Mouse (Mus musculus) heart, embryonic 11.5 days (tissue): Measurements from ENCODE around the gene Eif4ebp2. TPM values are rescaled to one million over a fixed set of nuclear protein-coding genes. Genes with fewer than 3 reads are reported as not detected.
A peak's percentile ranks its signal among the peaks of the same experiment; 100 is the strongest.

Experiments used
- ATAC-seq: fragments of 200-750 bp; cut with Nextera tagmentation; replicated peaks from 2 replicates; pipeline ENCODE4 v1.8.0; 2017; ENCODE audit warnings: moderate library complexity; ENCODE audit not compliant: insufficient number of reproducible peaks, low FRiP score, low TSS enrichment
- H3K27ac ChIP-seq: fragments of 300-500 bp; sonication (generic); 2 replicates; pipeline ENCODE4 v1.5.1; 2014; ENCODE audit warnings: mild to moderate bottlenecking, low read depth, low read length
- H3K27me3 ChIP-seq: fragments of 300-500 bp; sonication (generic); 2 replicates; pipeline ENCODE4 v1.6.1; 2014; ENCODE audit warnings: mild to moderate bottlenecking, low read length, mixed read lengths; ENCODE audit not compliant: control insufficient read depth, insufficient read depth
- H3K36me3 ChIP-seq: fragments of 300-500 bp; sonication (generic); 2 replicates; pipeline ENCODE4 v1.6.1; 2014; ENCODE audit warnings: mild to moderate bottlenecking, low read length, moderate library complexity, mixed read lengths; ENCODE audit not compliant: control insufficient read depth, insufficient read depth
- H3K4me1 ChIP-seq: fragments of 300-500 bp; sonication (generic); 2 replicates; pipeline ENCODE4 v1.6.1; 2014; ENCODE audit warnings: low read length; ENCODE audit not compliant: control insufficient read depth, insufficient read depth
- H3K4me2 ChIP-seq: fragments of 300-500 bp; sonication (generic); 2 replicates; pipeline ENCODE4 v1.6.1; 2014; ENCODE audit warnings: mild to moderate bottlenecking, moderate library complexity
- H3K4me3 ChIP-seq: fragments of 300-500 bp; sonication (generic); 2 replicates; pipeline ENCODE4 v1.5.1; 2014; ENCODE audit warnings: low read depth, low read length
- H3K9ac ChIP-seq: fragments of 300-500 bp; sonication (generic); 2 replicates; pipeline ENCODE4 v1.6.1; 2014; ENCODE audit warnings: mild to moderate bottlenecking, low read depth, low read length, moderate library complexity
- H3K9me3 ChIP-seq: fragments of 300-500 bp; sonication (generic); replicated peaks from 2 replicates; pipeline ENCODE4 v1.6.1; 2016; ENCODE audit warnings: low read length; ENCODE audit not compliant: control insufficient read depth
- WGBS: fragments of 180-500 bp; shearing (Covaris S2); extraction: QIAGEN DNeasy Blood & Tissue Kit; methylation state at CpG from one replicate; pipeline ENCODE4 v1.1.7; 2014; ENCODE audit not compliant: insufficient replicate concordance; 5-methylcytosine and 5-hydroxymethylcytosine counted together
- polyA plus RNA-seq: library from polyadenylated mRNA; unstranded; fragments of >200 nt; fragmentation: Nextera tagmentation; extraction: Ambion mirVana; gene quantifications from 2 replicates; pipeline ENCODE4 v1.2.1, GENCODE M21; 2014

Eif4ebp2 gene
- polyA plus RNA-seq, 1 experiment from 2014 or later = 28.6 TPM

- Histone ChIP-seq H3K4me1 (peaks cover 3% of the 10 kb centered on the region; the same call in 1 of the 2 replicates), H3K4me3 (no peak overlapping the region), H3K9ac (no peak overlapping the region; the same call in 1 of the 2 replicates), H3K4me2 (peak overlapping the region; percentile 34; the same call in 1 of the 2 replicates), H3K36me3 (no peaks in the 10 kb centered on the region), H3K27ac (no peak overlapping the region), H3K27me3 (no peaks in the 10 kb centered on the region), H3K9me3 (no peaks in the 10 kb centered on the region)
- WGBS = 14% methylated on average over 9 of the region's 9 CpGs
- no peak for ATAC-seq
Observed at GRCm38 (mm10) chr10:61394476-61395136, 57.9 kb downstream of the Eif4ebp2 start.

- Histone ChIP-seq H3K9me3 (no peaks in the 10 kb centered on the region), H3K9ac (no peak overlapping the region), H3K4me3 (no peak overlapping the region), H3K4me2 (no peak overlapping the region), H3K27ac (no peak overlapping the region), H3K27me3 (no peaks in the 10 kb centered on the region), H3K36me3 (no peaks in the 10 kb centered on the region), H3K4me1 (peaks cover 7% of the 10 kb centered on the region; the same call in 1 of the 2 replicates)
- 24% methylated on average over 4 of the region's 4 CpGs for WGBS
- ATAC-seq = no peak
Observed at GRCm38 (mm10) chr10:61392584-61392983, 59.9 kb downstream of the Eif4ebp2 start.

GRCm38 (mm10) chr10:61390148-61390547 lies 62.3 kb downstream of the Eif4ebp2 start:
- peaks cover 21% of the 10 kb centered on the region for H3K4me1 ChIP-seq
- ATAC-seq = no peak

GRCm38 (mm10) chr10:61389020-61389419 lies 63.4 kb downstream of the Eif4ebp2 start:
- H3K27ac ChIP-seq = no peak overlapping the region
- 61% methylated on average over 5 of the region's 5 CpGs for WGBS
- no peaks in the 10 kb centered on the region for H3K36me3 ChIP-seq
- H3K9ac ChIP-seq = no peak overlapping the region
- H3K4me1 ChIP-seq = peaks cover 28% of the 10 kb centered on the region
- ATAC-seq = no peak
- no peak overlapping the region for H3K4me2 ChIP-seq
- no peaks in the 10 kb centered on the region for H3K9me3 ChIP-seq
- no peak overlapping the region for H3K4me3 ChIP-seq
- no peaks in the 10 kb centered on the region for H3K27me3 ChIP-seq

More at GRCm38 (mm10) chr10:61390148-61390547, 62.3 kb downstream of the Eif4ebp2 start:
- WGBS = 30% methylated on average over 2 of the region's 2 CpGs
- Histone ChIP-seq H3K36me3 (no peaks in the 10 kb centered on the region), H3K9me3 (no peaks in the 10 kb centered on the region), H3K4me3 (no peak overlapping the region), H3K9ac (no peak overlapping the region), H3K27ac (no peak overlapping the region), H3K27me3 (no peaks in the 10 kb centered on the region), H3K4me2 (no peak overlapping the region)

GRCm38 (mm10) chr10:61386284-61386683 lies 66.2 kb downstream of the Eif4ebp2 start:
- Histone ChIP-seq H3K4me1 (peaks cover 42% of the 10 kb centered on the region), H3K27ac (peak overlapping the region; percentile 70), H3K9me3 (no peaks in the 10 kb centered on the region), H3K36me3 (no peaks in the 10 kb centered on the region), H3K27me3 (no peaks in the 10 kb centered on the region), H3K4me2 (0 out of 2 replicates have a peak overlapping the region, but pooled peaks have one; percentile 5), H3K9ac (no peak overlapping the region), H3K4me3 (no peak overlapping the region)
- 29% methylated on average over 6 of the region's 6 CpGs for WGBS
- ATAC-seq = no peak

- no peak for ATAC-seq
- Histone ChIP-seq H3K4me1 (peaks cover 53% of the 10 kb centered on the region), H3K4me3 (no peak overlapping the region), H3K36me3 (no peaks in the 10 kb centered on the region), H3K9ac (no peak overlapping the region), H3K4me2 (no peak overlapping the region), H3K9me3 (no peaks in the 10 kb centered on the region), H3K27me3 (no peaks in the 10 kb centered on the region), H3K27ac (peak overlapping the region; percentile 18)
- 73% methylated on average over 6 of the region's 6 CpGs for WGBS
Observed at GRCm38 (mm10) chr10:61385174-61385573, 67.3 kb downstream of the Eif4ebp2 start.

GRCm38 (mm10) chr10:61383715-61384047 lies 68.8 kb downstream of the Eif4ebp2 start:
- 1% methylated on average over 11 of the region's 11 CpGs for WGBS
- H3K4me3 ChIP-seq = peak overlapping the region; percentile 77
- no peak; the same call in 1 of the 2 replicates for ATAC-seq
- peaks cover 64% of the 10 kb centered on the region for H3K4me1 ChIP-seq
- peak overlapping the region; percentile 96 for H3K4me2 ChIP-seq
- no peaks in the 10 kb centered on the region for H3K27me3 ChIP-seq
- no peaks in the 10 kb centered on the region for H3K9me3 ChIP-seq
- H3K27ac ChIP-seq = peak overlapping the region; percentile 47
- no peaks in the 10 kb centered on the region for H3K36me3 ChIP-seq
- peak overlapping the region; percentile 67 for H3K9ac ChIP-seq

- Histone ChIP-seq H3K36me3 (no peaks in the 10 kb centered on the region), H3K4me1 (peaks cover 69% of the 10 kb centered on the region), H3K4me2 (peak within 1 kb of the TSS; percentile 96), H3K9me3 (no peaks in the 10 kb centered on the region), H3K27me3 (no peaks in the 10 kb centered on the region), H3K27ac (peak within 1 kb of the TSS; percentile 47), H3K9ac (peak within 1 kb of the TSS; percentile 67), H3K4me3 (peak within 1 kb of the TSS; percentile 77)
- WGBS = under 1% methylated on average over 52 of the region's 60 CpGs
- peak; percentile 78 for ATAC-seq
Observed at GRCm38 (mm10) chr10:61383021-61383714, 69.3 kb downstream of the Eif4ebp2 start, which contains the start of gene Pald1. Gene Pald1 (minus strand): TSS chr10:61383530.
